Comparison of ENCODE assay signal across 20 mouse cellular contexts in genomic region chr6:15748943-15749342, GRCm38 (mm10). TPM values are rescaled to one million over a fixed set of nuclear protein-coding genes. Genes with fewer than 3 reads are reported as not detected.
DNase-seq lines count a peak whose midpoint lies in the region.
"Had no signal": no experiment of that assay in that cellular context is flagged by ENCODE, and none has a peak within 500 bp of the region (broad histone marks: within the 10 kb centered on the region; RNA-seq: fewer than 3 reads in every experiment).

No protein-coding gene starts in this region.

- peak; percentile 76 for DNase-seq in heart, adult 11 months
- DNase-seq in heart, postnatal 36 days, result no peak
- DNase-seq in A20 (ENCODE audit: low read depth, low spot score), result peak; percentile 46
- DNase-seq in naive thymus-derived CD4-positive, alpha-beta T cell, adult 2 months (ENCODE audit: low read depth), result peak; percentile 19
- peak; percentile 10 to 31 for DNase-seq in thymus, postnatal 10 days (ENCODE audit: low spot score in 2 of 2)
- no peak for DNase-seq in lung, postnatal 25 days (ENCODE audit: low spot score)
- DNase-seq in adrenal gland, postnatal 14 days, result no peak
- DNase-seq in kidney, adult 18-20 months, result no peak
- DNase-seq: adrenal gland, adult 2 months; cerebellum, adult 9-10 months; embryo, embryonic 11 days; gastrocnemius, adult 2 months; gastrocnemius, postnatal 36 days; heart, adult 2 months; heart, postnatal 14 days; kidney, adult 2 months; kidney, postnatal 36 days; layer of hippocampus, postnatal 36 days; lung, embryonic 14.5 days; lung, postnatal 14 days had no signal

- intact Hi-C loops in heart, postnatal 36 days (cut with DNase I), result no loop called here

RNA-seq across cellular contexts. Expression of gene Mdfic, which starts 28.5 kb away (rescaled TPM):
- 10 to 100 TPM; 15.3 to 17.9 TPM for total RNA-seq in heart, postnatal 36 days (2021)
- 66.1 and 68.1 TPM in 2 replicates for total RNA-seq in adrenal gland, postnatal 14 days (2021)

Comparison
In these comparisons a context has a peak if more than half of its experiments do, and no peak if none do; other contexts are left out.
1. DNase-seq: peak in heart, adult 11 months (single experiment), A20 (single experiment), naive thymus-derived CD4-positive, alpha-beta T cell, adult 2 months (single experiment) and thymus, postnatal 10 days (2 of 2); none in heart, postnatal 36 days (0 of 2), lung, postnatal 25 days (single experiment), adrenal gland, postnatal 14 days (single experiment) and kidney, adult 18-20 months (single experiment).